Mouse (Mus musculus): ENCODE results near the gene Zkscan4. TPM values are rescaled to one million over a fixed set of nuclear protein-coding genes. Genes with fewer than 3 reads are reported as not detected.
"Not testable (repeated sequence)": the region's sequence is repeated elsewhere in the genome, so short reads cannot be mapped to it uniquely, and the experiment has no call there.

The Zkscan4 gene
- polyA plus RNA-seq (2016; fragmentation: Nextera tagmentation; extraction: Ambion mirVana) = 4.2 and 4.4 TPM in 2 replicates

- H3K9me3 ChIP-seq; H3K36me3 ChIP-seq; H3K27me3 ChIP-seq (ENCODE audit: insufficient read depth, poor library complexity, severe bottlenecking): not testable (repeated sequence)
- H3K4me1 ChIP-seq (replicated peaks) = peaks cover 16% of the 10 kb centered on the region
- DNase-seq (ENCODE audit: low spot score) = peak; percentile 81
- H3K4me3 ChIP-seq = peak within 1 kb of the TSS; percentile 67
- H3K27ac ChIP-seq = peak within 1 kb of the TSS; percentile 86
- 3% methylated on average over 31 of the region's 31 CpGs for WGBS
Observed at GRCm38 (mm10) chr13:21478759-21479670, at the start of gene Zkscan4, which contains the start of gene Gm10065. Zkscan4 (plus strand) TSS chr13:21478907. Gm10065 (minus strand) TSS chr13:21479441.

DNA sequence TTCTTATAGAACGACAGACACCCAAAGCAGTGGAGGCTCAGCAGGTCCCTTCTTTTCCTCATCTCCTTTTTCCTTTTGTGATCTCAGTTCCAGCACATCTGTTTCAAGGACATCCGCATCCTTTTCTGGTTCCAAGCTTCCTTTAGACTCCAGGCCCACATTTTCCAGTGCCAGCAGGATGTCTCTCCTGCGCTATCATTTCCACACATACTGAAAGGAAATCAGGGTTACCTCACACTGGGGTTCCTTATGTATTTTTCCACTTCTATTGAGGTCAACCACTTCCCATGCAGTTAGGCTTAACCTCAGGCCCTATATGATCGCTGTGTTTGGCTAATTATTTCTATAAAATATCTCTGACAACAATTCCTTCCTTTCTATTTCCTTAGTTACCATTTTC lies 43.2 kb upstream of the Zkscan4 start:
- Histone ChIP-seq H3K27me3 (ENCODE audit: insufficient read depth, poor library complexity, severe bottlenecking) (no peaks in the 10 kb centered on the region), H3K4me1 (replicated peaks) (peaks cover 8% of the 10 kb centered on the region; the same call in 1 of the 2 replicates), H3K9me3 (no peaks in the 10 kb centered on the region), H3K36me3 (0 out of 2 replicates have a peak, but pooled peaks cover 2% of the 10 kb centered on the region), H3K4me3 (no peak overlapping the region), H3K27ac (no peak overlapping the region)
- DNase-seq (ENCODE audit: low spot score) = no peak
- 84% methylated on average over 4 of the region's 4 CpGs for whole genome bisulfite sequencing

- Histone ChIP-seq H3K36me3 (peaks cover 28% of the 10 kb centered on the region), H3K4me3 (peak within 1 kb of the TSS; percentile 67), H3K27ac (peak within 1 kb of the TSS; percentile 88), H3K9me3 (no peaks in the 10 kb centered on the region), H3K27me3 (ENCODE audit: insufficient read depth, poor library complexity, severe bottlenecking) (no peaks in the 10 kb centered on the region), H3K4me1 (replicated peaks) (peaks cover 18% of the 10 kb centered on the region)
- 1% methylated on average over 32 of the region's 32 CpGs for WGBS
- DNase-seq (ENCODE audit: low spot score) = peak; percentile 83
Observed at GRCm38 (mm10) chr13:21440503-21441206, 38.1 kb upstream of the Zkscan4 start, which contains the start of gene Pgbd1. Pgbd1 (minus strand) TSS chr13:21441058.

- peak overlapping the region; percentile 88 for H3K27ac ChIP-seq
- H3K9me3 ChIP-seq = no peaks in the 10 kb centered on the region
- DNase-seq (ENCODE audit: low spot score) = peak; percentile 6
- H3K36me3 ChIP-seq = peaks cover 33% of the 10 kb centered on the region
- H3K4me3 ChIP-seq = peak overlapping the region; percentile 67
- H3K27me3 ChIP-seq (ENCODE audit: insufficient read depth, poor library complexity, severe bottlenecking) = no peaks in the 10 kb centered on the region
- peaks cover 18% of the 10 kb centered on the region for H3K4me1 ChIP-seq (replicated peaks)
- WGBS = 15% methylated on average over 10 of the region's 10 CpGs
Observed at GRCm38 (mm10) chr13:21441207-21441572, 37.5 kb upstream of the Zkscan4 start.

DNA sequence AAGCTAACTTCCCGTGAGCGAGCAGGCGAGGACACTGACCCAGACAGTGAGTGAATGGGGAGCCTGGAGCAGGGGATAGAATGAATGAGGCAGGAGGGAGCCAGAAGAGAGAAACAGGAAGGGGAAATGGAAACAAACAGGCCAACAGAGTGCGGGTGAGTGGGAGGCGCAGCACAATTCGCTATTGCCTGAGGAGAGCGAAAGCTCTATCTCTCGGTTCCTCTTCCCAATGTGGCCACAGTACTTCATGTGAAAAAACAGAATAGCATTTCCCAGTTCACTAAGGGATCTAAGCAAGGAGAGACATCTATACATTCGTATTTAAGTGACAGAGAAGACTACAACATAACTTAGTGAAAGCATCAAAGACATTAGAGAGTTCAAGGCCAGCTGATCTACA lies 31.9 kb upstream of the Zkscan4 start:
- no peak for DNase-seq (ENCODE audit: low spot score)
- Histone ChIP-seq H3K27ac (no peak overlapping the region), H3K4me3 (no peak overlapping the region), H3K9me3 (no peaks in the 10 kb centered on the region), H3K36me3 (peaks cover 72% of the 10 kb centered on the region), H3K4me1 (replicated peaks) (peaks cover under 1% of the 10 kb centered on the region; the same call in 1 of the 2 replicates), H3K27me3 (ENCODE audit: insufficient read depth, poor library complexity, severe bottlenecking) (no peaks in the 10 kb centered on the region)
- 93% methylated on average over 9 of the region's 9 CpGs for WGBS

- H3K9me3 ChIP-seq = no peaks in the 10 kb centered on the region
- 81% methylated on average over 16 of the region's 16 CpGs for WGBS
- peaks cover 70% of the 10 kb centered on the region for H3K36me3 ChIP-seq
- H3K27me3 ChIP-seq (ENCODE audit: insufficient read depth, poor library complexity, severe bottlenecking) = no peaks in the 10 kb centered on the region
- peaks cover 12% of the 10 kb centered on the region for H3K4me1 ChIP-seq (replicated peaks)
- no peak overlapping the region for H3K4me3 ChIP-seq
- no peak overlapping the region for H3K27ac ChIP-seq
- DNase-seq (ENCODE audit: low spot score) = no peak
Observed at GRCm38 (mm10) chr13:21447856-21448614, 30.7 kb upstream of the Zkscan4 start.

GRCm38 (mm10) chr13:21453042-21453441 lies 25.7 kb upstream of the Zkscan4 start:
- DNase-seq (ENCODE audit: low spot score) = peak; percentile 9
- H3K27ac ChIP-seq = peak overlapping the region; percentile 91

DNA sequence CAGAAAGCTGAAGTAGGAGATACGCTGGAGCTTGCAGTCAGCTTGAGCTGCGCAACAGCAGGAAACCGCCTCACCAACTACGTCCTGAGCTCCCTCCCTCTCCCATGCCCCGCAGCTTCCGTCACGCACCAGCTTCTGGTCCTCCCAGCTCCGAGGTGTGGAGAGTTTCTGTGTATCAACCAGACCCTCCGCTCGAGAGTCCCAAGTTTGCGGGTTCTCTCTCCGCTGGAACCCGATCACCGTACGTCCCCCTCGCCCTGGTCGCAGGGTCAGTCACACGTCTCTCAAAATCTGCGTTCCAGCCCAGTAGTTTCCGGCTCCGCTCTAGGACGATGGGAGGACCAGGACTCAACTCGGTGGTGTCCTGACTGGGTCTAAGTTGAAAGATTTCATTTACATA lies 25.3 kb upstream of the Zkscan4 start, which contains the start of gene Zscan26:
Gene Zscan26, minus strand, starts transcription at position 282 of the 400 bp plus-strand sequence.
- Histone ChIP-seq H3K9me3 (no peaks in the 10 kb centered on the region), H3K27ac (peak within 1 kb of the TSS; percentile 91), H3K27me3 (ENCODE audit: insufficient read depth, poor library complexity, severe bottlenecking) (peaks cover 5% of the 10 kb centered on the region; the same call in 1 of the 2 replicates), H3K4me1 (replicated peaks) (peaks cover 19% of the 10 kb centered on the region), H3K4me3 (peak within 1 kb of the TSS; percentile 82), H3K36me3 (peaks cover 16% of the 10 kb centered on the region)
- under 1% methylated on average over 23 of the region's 23 CpGs for WGBS
- DNase-seq (ENCODE audit: low spot score) = peak; percentile 88

More at GRCm38 (mm10) chr13:21453042-21453441, 25.7 kb upstream of the Zkscan4 start:
- peaks cover 5% of the 10 kb centered on the region; the same call in 1 of the 2 replicates for H3K27me3 ChIP-seq (ENCODE audit: insufficient read depth, poor library complexity, severe bottlenecking)
- peaks cover 19% of the 10 kb centered on the region for H3K4me1 ChIP-seq (replicated peaks)
- no peaks in the 10 kb centered on the region for H3K9me3 ChIP-seq
- peaks cover 20% of the 10 kb centered on the region for H3K36me3 ChIP-seq
- H3K4me3 ChIP-seq = peak overlapping the region; percentile 82
- WGBS = 5% methylated on average over 13 of the region's 13 CpGs

DNA sequence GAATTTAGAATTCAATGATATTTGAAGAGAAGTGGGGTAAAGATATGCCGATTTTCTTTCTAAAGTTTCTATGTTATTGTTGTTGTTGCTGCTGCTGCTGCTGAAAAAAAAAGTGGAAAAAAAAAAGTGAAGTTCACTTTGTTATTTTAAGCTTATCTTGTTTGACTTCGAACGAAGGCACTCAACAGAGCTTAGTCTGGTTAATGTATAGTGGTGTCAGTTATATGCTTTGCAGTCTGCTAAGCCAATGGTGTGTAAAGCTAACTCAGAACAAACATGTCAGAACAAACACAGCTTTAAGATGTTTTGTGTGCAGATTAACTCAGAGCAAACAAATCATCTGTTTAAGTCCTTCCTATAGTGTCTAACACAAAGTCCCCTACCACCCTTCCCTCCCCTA lies 24.6 kb upstream of the Zkscan4 start:
- H3K27ac ChIP-seq = no peak overlapping the region
- H3K27me3 ChIP-seq (ENCODE audit: insufficient read depth, poor library complexity, severe bottlenecking) = peaks cover 5% of the 10 kb centered on the region; the same call in 1 of the 2 replicates
- peaks cover 19% of the 10 kb centered on the region for H3K4me1 ChIP-seq (replicated peaks)
- peaks cover 9% of the 10 kb centered on the region; the same call in 1 of the 2 replicates for H3K36me3 ChIP-seq
- no peaks in the 10 kb centered on the region for H3K9me3 ChIP-seq
- H3K4me3 ChIP-seq = peak overlapping the region; percentile 82; the same call in 1 of the 2 replicates
- 88% methylated on average over 3 of the region's 3 CpGs for WGBS
- no peak for DNase-seq (ENCODE audit: low spot score)

DNA sequence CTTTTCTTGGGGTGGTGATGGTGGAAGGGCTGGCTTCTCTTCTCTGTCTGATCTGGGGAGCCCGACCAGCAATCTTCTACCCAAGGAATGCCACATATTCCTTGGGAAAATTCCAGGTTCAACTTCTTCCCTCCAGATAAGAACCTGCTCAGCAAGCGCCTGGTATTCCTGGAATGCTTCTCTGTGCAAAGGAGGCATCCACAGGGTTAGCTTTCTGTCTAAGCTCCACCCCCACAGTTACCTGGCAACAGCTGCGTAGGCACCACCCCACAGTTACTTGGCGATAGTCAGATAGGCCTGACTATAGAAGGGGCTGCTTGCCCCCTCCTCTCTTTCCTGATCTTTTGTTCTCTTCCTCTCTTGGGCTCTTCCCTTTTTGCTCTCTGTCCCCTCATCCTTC lies 22.4 kb upstream of the Zkscan4 start:
- H3K9me3 ChIP-seq = no peaks in the 10 kb centered on the region
- H3K4me3 ChIP-seq = no peak overlapping the region
- peaks cover 5% of the 10 kb centered on the region; the same call in 1 of the 2 replicates for H3K27me3 ChIP-seq (ENCODE audit: insufficient read depth, poor library complexity, severe bottlenecking)
- peaks cover 19% of the 10 kb centered on the region for H3K4me1 ChIP-seq (replicated peaks)
- DNase-seq (ENCODE audit: low spot score) = peak; percentile 15
- 15% methylated on average over 4 of the region's 4 CpGs for WGBS
- H3K27ac ChIP-seq = no peak overlapping the region
- 0 out of 2 replicates have a peak, but pooled peaks cover 3% of the 10 kb centered on the region for H3K36me3 ChIP-seq

- H3K27ac ChIP-seq, H3K36me3 ChIP-seq: not testable (repeated sequence)
- 51% methylated on average over 9 of the region's 9 CpGs for WGBS
Observed at GRCm38 (mm10) chr13:21462516-21462915, 16.2 kb upstream of the Zkscan4 start.

DNA sequence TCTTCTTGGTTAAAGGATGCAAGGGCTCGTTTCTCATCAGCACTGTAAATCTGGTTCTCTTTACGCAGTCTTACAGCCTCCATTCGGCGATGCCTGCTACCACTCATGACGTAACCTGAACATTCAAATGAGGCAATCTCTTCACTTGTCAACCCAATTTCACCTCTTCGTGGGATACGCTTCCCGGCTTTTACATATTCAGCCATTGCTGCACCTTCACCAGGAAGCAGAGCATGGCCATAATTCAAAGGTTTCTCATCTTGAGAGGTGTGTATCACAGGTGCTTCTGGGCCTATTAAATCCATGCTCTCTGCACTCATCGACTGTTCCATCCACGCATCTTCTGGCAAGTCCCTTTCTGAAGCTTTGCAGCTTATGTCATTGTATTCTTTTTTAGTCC lies 11.4 kb upstream of the Zkscan4 start:
- peaks cover 30% of the 10 kb centered on the region for H3K27me3 ChIP-seq (ENCODE audit: insufficient read depth, poor library complexity, severe bottlenecking)
- peaks cover 10% of the 10 kb centered on the region; the same call in 1 of the 2 replicates for H3K4me1 ChIP-seq (replicated peaks)
- WGBS = 86% methylated on average over 10 of the region's 10 CpGs
- 0 out of 2 replicates have a peak, but pooled peaks cover 4% of the 10 kb centered on the region for H3K9me3 ChIP-seq
- H3K36me3 ChIP-seq = no peaks in the 10 kb centered on the region
- DNase-seq (ENCODE audit: low spot score) = no peak
- H3K4me3 ChIP-seq = no peak overlapping the region
- no peak overlapping the region for H3K27ac ChIP-seq

More at GRCm38 (mm10) chr13:21462516-21462915, 16.2 kb upstream of the Zkscan4 start:
- not testable (repeated sequence) for DNase-seq (ENCODE audit: low spot score); H3K4me3 ChIP-seq; H3K4me1 ChIP-seq (replicated peaks); H3K27me3 ChIP-seq (ENCODE audit: insufficient read depth, poor library complexity, severe bottlenecking); H3K9me3 ChIP-seq

All from hindbrain, embryonic 10.5 days (tissue).